Mouse (Mus musculus) adrenal gland, postnatal 14 days (tissue): ENCODE measurements around the gene Ins2. TPM values are rescaled to one million over a fixed set of nuclear protein-coding genes. Genes with fewer than 3 reads are reported as not detected.

Source experiments
- DNase-seq: peaks from one replicate; pipeline ENCODE4 v3.0.0; 2021; ENCODE audit warnings: mixed read lengths
- total RNA-seq: library from RNA; stranded (reverse); gene quantifications from 2 replicates; pipeline ENCODE4 v1.2.3, GENCODE M21; 2021

Ins2 gene
- total RNA-seq, 1 experiment from 2014 or later = not detected

GRCm38 (mm10) chr7:142663931-142664421 is 79.2 kb downstream of the Ins2 start:
- DNase-seq = peak; percentile 42

GRCm38 (mm10) chr7:142663151-142663550 is 80.0 kb downstream of the Ins2 start:
- DNase-seq = no peak

- DNase-seq = no peak
Observed at GRCm38 (mm10) chr7:142661811-142662210, 81.4 kb downstream of the Ins2 start.

GRCm38 (mm10) chr7:142661046-142661445 is 82.1 kb downstream of the Ins2 start:
- no peak for DNase-seq

GRCm38 (mm10) chr7:142660651-142660945 is 82.6 kb downstream of the Ins2 start:
- DNase-seq = no peak

- DNase-seq = no peak
Observed at GRCm38 (mm10) chr7:142659767-142660650, 83.2 kb downstream of the Ins2 start.

- peak; percentile 49 for DNase-seq
Observed at GRCm38 (mm10) chr7:142659181-142659681, 84.0 kb downstream of the Ins2 start.

GRCm38 (mm10) chr7:142658681-142659180 is 84.5 kb downstream of the Ins2 start:
- peak; percentile 27 for DNase-seq

- DNase-seq = no peak
Observed at GRCm38 (mm10) chr7:142657821-142658614, 85.2 kb downstream of the Ins2 start.

GRCm38 (mm10) chr7:142657341-142657791 is 85.8 kb downstream of the Ins2 start:
- no peak for DNase-seq

GRCm38 (mm10) chr7:142656055-142656454 is 87.1 kb downstream of the Ins2 start:
- peak; percentile 41 for DNase-seq

GRCm38 (mm10) chr7:142655633-142656032 is 87.5 kb downstream of the Ins2 start:
- no peak for DNase-seq

- no peak for DNase-seq
Observed at GRCm38 (mm10) chr7:142653726-142654125, 89.5 kb downstream of the Ins2 start.

- DNase-seq = no peak
Observed at GRCm38 (mm10) chr7:142646676-142647075, 96.5 kb downstream of the Ins2 start.

GRCm38 (mm10) chr7:142645045-142645444 is 98.1 kb downstream of the Ins2 start:
- no peak for DNase-seq

- DNase-seq = no peak
Observed at GRCm38 (mm10) chr7:142636178-142636577, 107.0 kb downstream of the Ins2 start.

GRCm38 (mm10) chr7:142630691-142631090 is 112.5 kb downstream of the Ins2 start:
- peak; percentile 72 for DNase-seq

GRCm38 (mm10) chr7:142629806-142630205 is 113.4 kb downstream of the Ins2 start:
- peak; percentile 38 for DNase-seq
